Mouse (Mus musculus): Measurements from ENCODE around the gene Rcc1l.

DNA sequence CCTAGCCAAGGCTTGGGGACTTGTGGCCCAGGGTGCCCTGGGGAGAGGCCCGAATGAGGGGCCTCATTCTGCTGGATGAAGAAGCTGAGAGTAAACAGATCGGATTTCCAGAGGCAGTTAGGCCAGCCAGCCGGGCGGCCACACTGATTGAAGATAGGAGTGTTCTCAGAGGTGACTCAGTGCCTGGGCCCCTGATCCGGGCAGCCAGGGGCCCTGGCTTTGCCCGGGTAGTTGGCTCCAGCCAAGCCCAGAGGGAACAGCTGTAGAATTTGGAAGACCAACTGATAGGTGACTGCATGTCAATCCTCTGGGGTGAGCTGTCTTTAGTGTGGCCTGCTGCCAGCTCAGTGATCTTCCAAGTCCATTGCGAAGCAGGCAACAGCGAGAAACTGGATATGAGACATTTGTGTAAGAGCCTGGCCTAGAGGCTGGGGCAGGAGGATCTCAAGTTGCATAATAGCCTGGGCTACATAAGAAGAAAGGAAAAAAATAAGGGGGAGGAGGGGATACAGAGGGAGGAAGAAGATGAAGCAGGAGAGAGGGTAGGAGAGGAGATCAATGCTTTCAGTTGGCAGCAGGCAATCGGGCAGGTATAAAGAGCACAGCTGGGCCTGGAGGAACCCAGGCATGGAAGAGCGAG lies 57.0 kb downstream of the Rcc1l start:
- TF ChIP-seq EP300 (IDR thresholded peaks at IDR 0.05; ENCODE audit: insufficient read depth, low read depth, low read length): no peak
- TF ChIP-seq CTCF (IDR thresholded peaks at IDR 0.05): no peak
- no peak for TF ChIP-seq POLR2A (IDR thresholded peaks at IDR 0.05; ENCODE audit: insufficient read depth, low read depth, low read length)

Data from heart, adult 2 months (tissue).